Mouse (Mus musculus): ENCODE measurements around the gene Slc35g3. TPM values are rescaled to one million over a fixed set of nuclear protein-coding genes. Genes with fewer than 3 reads are reported as not detected.

The Slc35g3 gene
- total RNA-seq, 1 experiment: 0.22 TPM

GRCm38 (mm10) chr11:69804972-69805909 is 43.5 kb upstream of the Slc35g3 start, which contains the start of gene Tmem102:
Gene Tmem102 (minus strand): TSS chr11:69805624.
- H3K9ac ChIP-seq (ENCODE audit: insufficient read depth, low read depth, low read length, poor library complexity, severe bottlenecking): peak within 1 kb of the TSS; percentile 21; the same call in 1 of the 2 replicates
- no peaks in the 10 kb centered on the region; the same call in 1 of the 2 replicates for H3K36me3 ChIP-seq (ENCODE audit: control insufficient read depth, insufficient read depth, low read length, poor library complexity, severe bottlenecking)
- no peaks in the 10 kb centered on the region for H3K9me3 ChIP-seq (ENCODE audit: control insufficient read depth, insufficient read depth, low read depth, low read length)
- H3K4me1 ChIP-seq (ENCODE audit: control insufficient read depth in 2 of 2, insufficient read depth in 2 of 2, low read length in 2 of 2, poor library complexity in 1 of 2): peaks cover 3 to 10% of the 10 kb centered on the region in 2 experiments; a peak in 3 of 4 replicates
- H3K4me3 ChIP-seq (ENCODE audit: insufficient read depth in 1 of 2, low read depth in 1 of 2, low read length in 2 of 2, poor library complexity in 1 of 2, severe bottlenecking in 1 of 2): peak within 1 kb of the TSS; percentile 62 to 92
- in situ Hi-C loops (cut with MboI; ENCODE audit: low sequenced_read_pairs in 2 of 2, unreplicated experiment in 2 of 2): loop anchor here in 1 of 2 experiments (10.0 kb wide), 1 partner anchor 70 kb away; the partner anchor contains the start of gene Tmem95
- H3K27ac ChIP-seq (ENCODE audit: insufficient read depth, low read depth, low read length, poor library complexity, severe bottlenecking): no peak within 1 kb of the TSS
- no peak for DNase-seq (ENCODE audit: low read depth, low spot score)
- peak; percentile 88 for TF ChIP-seq HCFC1 (IDR thresholded peaks at IDR 0.05; ENCODE audit: borderline replicate concordance, insufficient read depth, low read length)
- TF ChIP-seq ZC3H11A (IDR thresholded peaks at IDR 0.05; ENCODE audit: borderline replicate concordance, low read depth, low read length): no peak
- TF ChIP-seq CHD2 (IDR thresholded peaks at IDR 0.05; ENCODE audit: low read depth, low read length): no peak
- peak; percentile 68; the same call in 1 of the 2 replicates for TF ChIP-seq MAFK (IDR thresholded peaks at IDR 0.05; ENCODE audit: insufficient read depth, low read depth, low read length)
- peak; percentile 84 for TF ChIP-seq ZNF384 (IDR thresholded peaks at IDR 0.05; ENCODE audit: low read depth, low read length)

- TF ChIP-seq CHD2 (IDR thresholded peaks at IDR 0.05; ENCODE audit: low read depth, low read length): no peak
- no peak for TF ChIP-seq ZNF384 (IDR thresholded peaks at IDR 0.05; ENCODE audit: low read depth, low read length)
- TF ChIP-seq HCFC1 (IDR thresholded peaks at IDR 0.05; ENCODE audit: borderline replicate concordance, insufficient read depth, low read length): no peak
- no peak for TF ChIP-seq ZC3H11A (IDR thresholded peaks at IDR 0.05; ENCODE audit: borderline replicate concordance, low read depth, low read length)
- no peak for TF ChIP-seq MAFK (IDR thresholded peaks at IDR 0.05; ENCODE audit: insufficient read depth, low read depth, low read length)
- no peaks in the 10 kb centered on the region for H3K9me3 ChIP-seq (ENCODE audit: control insufficient read depth, insufficient read depth, low read depth, low read length)
- H3K27ac ChIP-seq (ENCODE audit: insufficient read depth, low read depth, low read length, poor library complexity, severe bottlenecking): no peak overlapping the region
- H3K4me1 ChIP-seq (ENCODE audit: control insufficient read depth in 2 of 2, insufficient read depth in 2 of 2, low read length in 2 of 2, poor library complexity in 1 of 2): peaks cover 3 to 13% of the 10 kb centered on the region in 2 experiments; a peak in 3 of 4 replicates
- DNase-seq (ENCODE audit: low read depth, low spot score): no peak
- in situ Hi-C loops (cut with MboI; ENCODE audit: low sequenced_read_pairs in 2 of 2, unreplicated experiment in 2 of 2): loop anchor here in 1 of 2 experiments (10.0 kb wide), 1 partner anchor 70 kb away; the partner anchor contains the start of gene Tmem95
- H3K36me3 ChIP-seq (ENCODE audit: control insufficient read depth, insufficient read depth, low read length, poor library complexity, severe bottlenecking): no peaks in the 10 kb centered on the region; the same call in 1 of the 2 replicates
- no peak overlapping the region; the same call in 1 of the 2 replicates for H3K9ac ChIP-seq (ENCODE audit: insufficient read depth, low read depth, low read length, poor library complexity, severe bottlenecking)
- H3K4me3 ChIP-seq (ENCODE audit: insufficient read depth in 1 of 2, low read depth in 1 of 2, low read length in 2 of 2, poor library complexity in 1 of 2, severe bottlenecking in 1 of 2): peak overlapping the region; percentile 62 to 92
Measured at GRCm38 (mm10) chr11:69804652-69804940, 42.8 kb upstream of the Slc35g3 start.

- no peak for DNase-seq (ENCODE audit: low read depth, low spot score)
- no peaks in the 10 kb centered on the region for H3K9me3 ChIP-seq (ENCODE audit: control insufficient read depth, insufficient read depth, low read depth, low read length)
- H3K27ac ChIP-seq (ENCODE audit: insufficient read depth, low read depth, low read length, poor library complexity, severe bottlenecking): no peak overlapping the region
- peaks cover 3 to 17% of the 10 kb centered on the region in 2 experiments; a peak in 3 of 4 replicates for H3K4me1 ChIP-seq (ENCODE audit: control insufficient read depth in 2 of 2, insufficient read depth in 2 of 2, low read length in 2 of 2, poor library complexity in 1 of 2)
- H3K9ac ChIP-seq (ENCODE audit: insufficient read depth, low read depth, low read length, poor library complexity, severe bottlenecking): peak overlapping the region; percentile 46
- H3K36me3 ChIP-seq (ENCODE audit: control insufficient read depth, insufficient read depth, low read length, poor library complexity, severe bottlenecking): no peaks in the 10 kb centered on the region; the same call in 1 of the 2 replicates
- H3K4me3 ChIP-seq (ENCODE audit: insufficient read depth in 1 of 2, low read depth in 1 of 2, low read length in 2 of 2, poor library complexity in 1 of 2, severe bottlenecking in 1 of 2): peak overlapping the region; percentile 62 to 92
- TF ChIP-seq MAFK (IDR thresholded peaks at IDR 0.05; ENCODE audit: insufficient read depth, low read depth, low read length) (no peak), CHD2 (IDR thresholded peaks at IDR 0.05; ENCODE audit: low read depth, low read length) (no peak), HCFC1 (IDR thresholded peaks at IDR 0.05; ENCODE audit: borderline replicate concordance, insufficient read depth, low read length) (no peak), ZC3H11A (IDR thresholded peaks at IDR 0.05; ENCODE audit: borderline replicate concordance, low read depth, low read length) (no peak), ZNF384 (IDR thresholded peaks at IDR 0.05; ENCODE audit: low read depth, low read length) (no peak)
- in situ Hi-C loops (cut with MboI; ENCODE audit: low sequenced_read_pairs in 2 of 2, unreplicated experiment in 2 of 2): loop anchor here in 1 of 2 experiments (10.0 kb wide), 1 partner anchor 71 kb away; the partner anchor contains the start of gene Tmem95
Measured at GRCm38 (mm10) chr11:69803786-69804651, 42.3 kb upstream of the Slc35g3 start.

GRCm38 (mm10) chr11:69803328-69803727 is 41.6 kb upstream of the Slc35g3 start:
- in situ Hi-C loops (cut with MboI; ENCODE audit: low sequenced_read_pairs in 2 of 2, unreplicated experiment in 2 of 2): loop anchor here in 1 of 2 experiments (10.0 kb wide), 1 partner anchor 71 kb away; the partner anchor contains the start of gene Tmem95
- Histone ChIP-seq H3K27ac (ENCODE audit: insufficient read depth, low read depth, low read length, poor library complexity, severe bottlenecking) (no peak overlapping the region), H3K4me1 (ENCODE audit: control insufficient read depth in 2 of 2, insufficient read depth in 2 of 2, low read length in 2 of 2, poor library complexity in 1 of 2) (peaks cover 3 to 18% of the 10 kb centered on the region in 2 experiments; a peak in 3 of 4 replicates), H3K9me3 (ENCODE audit: control insufficient read depth, insufficient read depth, low read depth, low read length) (no peaks in the 10 kb centered on the region), H3K36me3 (ENCODE audit: control insufficient read depth, insufficient read depth, low read length, poor library complexity, severe bottlenecking) (no peaks in the 10 kb centered on the region; the same call in 1 of the 2 replicates), H3K9ac (ENCODE audit: insufficient read depth, low read depth, low read length, poor library complexity, severe bottlenecking) (peak overlapping the region; percentile 46; the same call in 1 of the 2 replicates), H3K4me3 (ENCODE audit: insufficient read depth in 1 of 2, low read depth in 1 of 2, low read length in 2 of 2, poor library complexity in 1 of 2, severe bottlenecking in 1 of 2) (peak overlapping the region; percentile 62 to 92)
- DNase-seq (ENCODE audit: low read depth, low spot score): no peak
- TF ChIP-seq CHD2 (IDR thresholded peaks at IDR 0.05; ENCODE audit: low read depth, low read length) (no peak), HCFC1 (IDR thresholded peaks at IDR 0.05; ENCODE audit: borderline replicate concordance, insufficient read depth, low read length) (no peak), ZNF384 (IDR thresholded peaks at IDR 0.05; ENCODE audit: low read depth, low read length) (no peak), MAFK (IDR thresholded peaks at IDR 0.05; ENCODE audit: insufficient read depth, low read depth, low read length) (no peak)

Measured in ES-E14 (cell line).